Mouse (Mus musculus) embryonic facial prominence, embryonic 13.5 days (tissue): ENCODE data around the gene Fastkd5. TPM values are rescaled to one million over a fixed set of nuclear protein-coding genes. Genes with fewer than 3 reads are reported as not detected.

Experiments used
- ATAC-seq: fragments of 200-750 bp; cut with Nextera tagmentation; 2 replicates; pipeline ENCODE4 v1.8.0; 2017; ENCODE audit warnings: low read depth; ENCODE audit not compliant: insufficient number of reproducible peaks, insufficient read depth, low FRiP score, low TSS enrichment
- H3K27ac ChIP-seq: fragments of 300-500 bp; sonication (generic); 2 replicates; pipeline ENCODE4 v1.5.1; 2015; ENCODE audit warnings: moderate library complexity, mild to moderate bottlenecking, inconsistent platforms
- H3K27me3 ChIP-seq: fragments of 300-500 bp; sonication (generic); 2 replicates; pipeline ENCODE4 v1.6.1; 2015; ENCODE audit warnings: mild to moderate bottlenecking, inconsistent platforms
- H3K36me3 ChIP-seq: fragments of 300-500 bp; sonication (generic); 2 replicates; pipeline ENCODE4 v1.6.1; 2015; ENCODE audit warnings: mild to moderate bottlenecking, inconsistent platforms
- H3K4me1 ChIP-seq: fragments of 300-500 bp; sonication (generic); 2 replicates; pipeline ENCODE4 v1.6.1; 2015; ENCODE audit warnings: inconsistent platforms
- H3K4me2 ChIP-seq: fragments of 300-500 bp; sonication (generic); 2 replicates; pipeline ENCODE4 v1.6.1; 2015; ENCODE audit warnings: moderate library complexity, mild to moderate bottlenecking, inconsistent platforms
- H3K4me3 ChIP-seq: fragments of 300-500 bp; sonication (generic); 2 replicates; pipeline ENCODE4 v1.5.1; 2015; ENCODE audit warnings: mild to moderate bottlenecking, inconsistent platforms
- H3K9ac ChIP-seq: fragments of 300-500 bp; sonication (generic); 2 replicates; pipeline ENCODE4 v1.6.1; 2015; ENCODE audit warnings: mild to moderate bottlenecking, inconsistent platforms
- H3K9me3 ChIP-seq: fragments of 300-500 bp; sonication (generic); 2 replicates; pipeline ENCODE4 v1.6.1; 2016; ENCODE audit warnings: inconsistent platforms
- WGBS: fragments of 180-500 bp; shearing (Covaris S2); methylation state at CpG from one replicate; pipeline ENCODE4 v1.1.7; 2015; ENCODE audit warnings: mixed read lengths; 5-methylcytosine and 5-hydroxymethylcytosine counted together
- polyA plus RNA-seq: library from polyadenylated mRNA; unstranded; fragments of >200 nt; fragmentation: Nextera tagmentation; extraction: Ambion mirVana; gene quantifications from 2 replicates; pipeline ENCODE4 v1.2.1, GENCODE M21; 2015

Gene Fastkd5
- 14.7 and 16.2 TPM in 2 replicates for polyA plus RNA-seq

DNA sequence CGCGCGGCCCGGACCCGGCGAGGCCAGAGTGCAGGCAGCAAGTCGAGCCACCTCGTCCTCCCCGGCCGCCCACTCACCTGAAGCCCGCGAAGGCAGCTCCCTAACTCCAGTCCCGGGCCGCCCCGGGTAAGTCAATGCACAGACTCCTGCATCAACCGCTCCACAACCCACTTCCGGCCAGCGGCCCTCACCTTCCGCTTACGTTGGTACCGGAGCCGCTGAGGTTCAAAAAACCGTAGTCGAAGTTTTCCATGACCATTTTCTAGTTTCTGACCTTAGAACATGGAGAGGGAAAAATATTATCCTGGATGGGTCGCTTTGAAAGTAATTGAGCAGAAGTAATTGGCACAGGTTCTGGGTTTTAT, at the start of gene Fastkd5, which contains the start of gene Ubox5:
TSS of gene Fastkd5 (minus strand) at position 189 of the 365 bp plus-strand sequence.
TSS of gene Ubox5 (minus strand) at position 200 of the 365 bp plus-strand sequence.
- Histone ChIP-seq H3K4me3 (peak within 1 kb of the TSS; percentile 100), H3K27ac (peak within 1 kb of the TSS; percentile 78), H3K36me3 (peaks cover 31% of the 10 kb centered on the region), H3K9ac (peak within 1 kb of the TSS; percentile 97), H3K4me2 (peak within 1 kb of the TSS; percentile 78), H3K4me1 (peaks cover 12% of the 10 kb centered on the region), H3K9me3 (no peaks in the 10 kb centered on the region), H3K27me3 (peaks cover 21% of the 10 kb centered on the region)
- ATAC-seq = peak; percentile 82
- WGBS = 0% methylated on average over 25 of the region's 25 CpGs

DNA sequence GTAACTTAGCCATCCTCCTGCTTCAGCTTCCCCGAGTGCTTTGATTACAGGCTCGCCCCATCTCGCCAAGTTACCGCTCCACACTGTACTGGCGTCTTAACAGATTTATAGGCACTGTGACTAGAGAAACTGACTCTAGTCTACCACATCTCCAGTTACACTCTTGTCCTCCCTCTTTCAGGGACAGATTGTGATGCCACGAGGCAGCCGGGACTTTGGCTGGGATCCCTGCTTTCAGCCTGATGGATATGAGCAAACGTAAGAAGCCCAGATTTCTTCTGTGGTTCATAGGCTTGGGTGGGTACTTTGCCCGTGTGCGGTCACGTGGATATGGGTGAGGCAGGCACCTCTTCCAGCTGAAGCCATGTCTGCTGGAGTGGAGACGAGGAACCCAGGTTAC, 49.3 kb upstream of the Fastkd5 start:
- no peaks in the 10 kb centered on the region for H3K4me1 ChIP-seq
- no peak overlapping the region for H3K4me2 ChIP-seq
- H3K9ac ChIP-seq = no peak overlapping the region
- no peak overlapping the region for H3K27ac ChIP-seq
- ATAC-seq = no peak
- no peaks in the 10 kb centered on the region for H3K9me3 ChIP-seq
- peaks cover 98% of the 10 kb centered on the region for H3K36me3 ChIP-seq
- no peak overlapping the region for H3K4me3 ChIP-seq
- no peaks in the 10 kb centered on the region for H3K27me3 ChIP-seq
- WGBS = 91% methylated on average over 12 of the region's 12 CpGs

DNA sequence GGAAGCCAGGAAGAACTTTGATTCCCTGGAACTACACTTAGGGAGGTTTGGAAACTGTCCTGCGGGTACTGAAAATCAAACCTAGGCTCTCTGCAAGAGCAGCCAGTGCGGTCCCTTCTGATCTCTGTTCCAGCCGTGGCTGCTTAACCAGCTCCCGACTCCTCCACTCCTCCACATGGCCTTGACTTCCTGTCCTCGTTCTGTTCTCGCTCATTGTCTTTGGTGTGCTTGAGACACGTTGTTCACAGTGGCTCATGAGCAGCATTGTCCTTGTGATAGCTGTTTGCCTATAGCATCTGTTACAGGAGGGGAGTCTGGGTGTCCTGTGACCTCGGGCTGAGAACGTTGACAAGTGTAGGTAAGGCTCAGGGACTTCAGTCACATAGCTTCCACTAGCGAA, 47.4 kb upstream of the Fastkd5 start:
- Histone ChIP-seq H3K27me3 (no peaks in the 10 kb centered on the region), H3K27ac (no peak overlapping the region)

DNA sequence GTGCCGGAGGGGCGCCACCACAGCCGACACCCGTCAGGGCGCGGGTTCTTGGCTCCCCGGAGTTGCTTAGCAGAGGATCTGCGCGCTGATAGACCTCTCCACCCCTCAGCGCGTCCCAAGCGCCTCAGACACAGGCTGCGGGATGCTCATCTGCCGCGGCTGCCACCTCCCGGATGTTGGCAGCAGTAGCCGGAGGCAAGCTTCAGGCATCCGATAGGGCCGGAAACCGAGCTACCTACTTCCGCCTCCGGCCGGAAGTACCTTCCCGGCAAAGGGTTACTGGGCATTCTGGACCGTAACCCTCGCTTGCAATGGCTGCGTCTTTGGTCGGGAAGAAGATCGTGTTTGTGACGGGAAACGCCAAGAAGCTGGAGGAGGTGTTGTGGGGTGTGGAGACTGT, 37.7 kb upstream of the Fastkd5 start, which contains the start of gene Itpa:
TSS of gene Itpa (plus strand) at position 52 of the 400 bp plus-strand sequence.
- under 1% methylated on average over 31 of the region's 31 CpGs for WGBS
- no peaks in the 10 kb centered on the region for H3K27me3 ChIP-seq
- H3K4me1 ChIP-seq = peaks cover 36% of the 10 kb centered on the region
- peaks cover 22% of the 10 kb centered on the region for H3K36me3 ChIP-seq
- peak within 1 kb of the TSS; percentile 87 for H3K27ac ChIP-seq
- H3K9me3 ChIP-seq = no peaks in the 10 kb centered on the region
- H3K4me2 ChIP-seq = peak within 1 kb of the TSS; percentile 90
- peak within 1 kb of the TSS; percentile 72 for H3K4me3 ChIP-seq
- no peak for ATAC-seq
- H3K9ac ChIP-seq = peak within 1 kb of the TSS; percentile 82

More for the DNA sequence above, 47.4 kb upstream of the Fastkd5 start:
- Histone ChIP-seq H3K9ac (no peak overlapping the region), H3K4me1 (no peaks in the 10 kb centered on the region; the same call in 1 of the 2 replicates), H3K36me3 (peaks cover 96% of the 10 kb centered on the region), H3K9me3 (no peaks in the 10 kb centered on the region), H3K4me3 (no peak overlapping the region), H3K4me2 (no peak overlapping the region)
- WGBS = 89% methylated on average over 10 of the region's 10 CpGs
- no peak for ATAC-seq

DNA sequence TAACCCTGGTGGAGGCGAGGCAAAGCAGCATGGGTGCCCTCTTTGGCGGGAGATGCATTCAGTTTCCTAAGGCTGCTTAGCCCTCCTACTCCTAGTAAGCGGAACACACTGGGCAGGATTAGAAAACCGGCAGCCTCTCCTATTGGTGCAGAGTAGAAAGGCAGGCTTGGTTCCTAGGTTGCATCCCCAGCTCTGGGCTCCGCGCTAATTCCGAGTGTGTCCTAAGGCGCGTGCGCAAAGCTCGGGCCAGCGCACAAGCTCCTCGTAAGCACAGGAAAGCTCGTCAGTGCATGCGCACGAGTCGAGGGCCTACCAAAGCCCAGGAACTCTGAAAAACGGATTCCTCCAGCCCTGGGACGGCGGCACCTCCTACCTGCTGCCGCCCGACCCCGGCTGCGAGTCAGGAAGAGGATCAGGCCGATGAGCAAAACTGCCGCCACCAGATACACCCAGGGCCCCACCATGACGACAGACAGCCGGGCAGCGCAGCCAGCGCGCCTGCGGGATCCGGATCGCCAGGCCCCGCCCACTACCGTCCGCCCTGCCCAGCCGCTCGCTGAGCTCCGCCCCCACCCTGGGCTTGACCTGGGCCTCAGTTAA, 34.4 kb upstream of the Fastkd5 start, which contains the start of gene Ddrgk1:
TSS of gene Ddrgk1 (minus strand) at position 558 of the 600 bp plus-strand sequence.
- Histone ChIP-seq H3K4me1 (peaks cover 32% of the 10 kb centered on the region), H3K4me2 (peak within 1 kb of the TSS; percentile 81), H3K36me3 (peaks cover 37% of the 10 kb centered on the region), H3K27ac (peak within 1 kb of the TSS; percentile 99), H3K27me3 (no peaks in the 10 kb centered on the region), H3K9ac (peak within 1 kb of the TSS; percentile 90), H3K9me3 (no peaks in the 10 kb centered on the region), H3K4me3 (peak within 1 kb of the TSS; percentile 65)
- WGBS = under 1% methylated on average over 40 of the region's 40 CpGs
- ATAC-seq = peak; percentile 95

DNA sequence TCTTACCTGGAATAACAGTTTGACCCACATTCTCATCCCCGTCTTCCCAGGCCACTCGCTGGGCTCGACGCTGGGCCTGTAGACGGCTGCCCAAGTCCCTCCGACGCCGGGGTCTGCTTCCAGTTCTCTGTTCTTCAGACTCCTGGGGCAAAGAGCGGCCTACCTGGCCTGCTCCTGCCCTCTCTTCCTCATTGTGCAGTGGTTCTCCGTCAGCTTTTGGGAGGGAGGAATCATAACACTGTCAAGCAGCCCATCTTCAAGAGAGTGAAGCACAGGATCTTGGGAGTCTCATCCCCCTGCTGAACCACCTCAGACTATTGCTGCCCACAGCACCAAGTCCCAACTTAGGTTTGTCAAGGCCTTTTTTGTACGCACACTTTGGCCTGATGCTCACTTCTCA, 33.5 kb upstream of the Fastkd5 start:
- H3K27me3 ChIP-seq = no peaks in the 10 kb centered on the region
- peak overlapping the region; percentile 65 for H3K4me3 ChIP-seq
- H3K4me2 ChIP-seq = peak overlapping the region; percentile 81
- H3K4me1 ChIP-seq = peaks cover 25% of the 10 kb centered on the region
- WGBS = 86% methylated on average over 11 of the region's 11 CpGs
- no peak for ATAC-seq
- no peak overlapping the region for H3K27ac ChIP-seq
- no peaks in the 10 kb centered on the region for H3K9me3 ChIP-seq
- H3K9ac ChIP-seq = peak overlapping the region; percentile 90
- peaks cover 46% of the 10 kb centered on the region for H3K36me3 ChIP-seq

DNA sequence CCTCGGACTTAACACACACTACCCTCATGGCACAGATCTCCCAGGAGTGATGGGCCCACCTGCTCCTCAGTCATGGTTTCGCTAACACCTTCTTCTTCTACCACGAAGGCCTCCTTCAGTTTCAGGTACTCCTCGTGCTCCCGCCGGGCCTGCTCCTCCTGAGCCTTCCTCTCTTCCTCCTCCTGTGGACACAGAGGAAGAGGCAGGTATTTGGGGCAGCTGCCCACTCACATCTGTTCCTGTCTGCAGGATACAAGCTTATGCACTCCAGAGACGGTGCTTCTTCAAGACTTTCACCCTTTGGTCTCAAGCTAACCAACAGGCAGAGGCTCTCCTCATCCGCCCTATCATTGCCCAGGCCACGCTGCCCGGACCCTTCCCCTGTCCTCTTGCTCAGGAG, 28.7 kb upstream of the Fastkd5 start:
- WGBS = 94% methylated on average over 10 of the region's 10 CpGs
- no peak overlapping the region for H3K27ac ChIP-seq
- no peaks in the 10 kb centered on the region for H3K27me3 ChIP-seq
- H3K36me3 ChIP-seq = peaks cover 90% of the 10 kb centered on the region
- no peak overlapping the region for H3K4me2 ChIP-seq
- H3K4me3 ChIP-seq = no peak overlapping the region
- no peak for ATAC-seq
- H3K9ac ChIP-seq = no peak overlapping the region
- peaks cover 12% of the 10 kb centered on the region for H3K4me1 ChIP-seq
- H3K9me3 ChIP-seq = no peaks in the 10 kb centered on the region

DNA sequence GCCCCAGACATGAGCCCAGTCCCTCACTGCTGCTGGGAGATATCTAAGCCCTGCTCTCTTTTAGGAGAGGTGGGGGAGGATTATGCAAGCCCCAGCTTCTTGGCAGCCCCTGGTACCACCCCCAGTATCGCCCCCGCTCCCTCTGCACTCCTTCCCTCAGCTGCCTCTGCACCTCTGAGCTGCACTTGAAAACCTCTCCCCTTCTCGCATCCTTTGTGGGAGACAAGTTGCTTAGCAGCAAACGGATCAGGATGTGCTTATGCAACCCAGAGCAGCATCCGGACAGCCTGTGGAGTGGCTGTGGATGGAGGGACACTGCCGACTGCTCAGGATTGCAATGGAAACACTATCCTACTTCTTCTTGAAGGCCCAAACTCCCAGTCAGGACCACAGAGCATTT, 27.7 kb upstream of the Fastkd5 start:
- 62% methylated on average over 6 of the region's 6 CpGs for WGBS
- Histone ChIP-seq H3K9me3 (no peaks in the 10 kb centered on the region), H3K36me3 (peaks cover 93% of the 10 kb centered on the region), H3K4me3 (no peak overlapping the region), H3K9ac (no peak overlapping the region), H3K4me1 (peaks cover 2% of the 10 kb centered on the region; the same call in 1 of the 2 replicates), H3K27ac (no peak overlapping the region; the same call in 1 of the 2 replicates), H3K4me2 (no peak overlapping the region), H3K27me3 (no peaks in the 10 kb centered on the region)
- ATAC-seq = no peak

DNA sequence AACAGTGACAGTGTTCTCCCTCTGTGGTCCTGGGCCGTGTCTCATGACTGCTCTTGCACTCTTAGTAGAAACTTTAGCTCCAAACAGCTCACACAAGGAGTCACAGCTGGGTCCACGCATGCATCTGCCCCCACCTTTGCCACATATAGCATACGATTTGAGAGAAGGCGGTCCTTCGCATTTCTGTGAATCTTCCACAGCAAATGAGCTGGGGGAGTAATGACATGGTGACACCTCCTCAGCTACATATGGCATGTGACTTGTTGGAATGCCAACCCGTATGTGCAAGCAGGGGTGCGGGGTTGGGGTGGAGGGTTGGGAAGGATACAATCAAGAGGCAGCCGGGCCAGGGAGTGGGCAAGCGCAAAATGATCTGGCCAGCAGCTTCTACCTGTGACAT, 26.7 kb upstream of the Fastkd5 start:
- no peaks in the 10 kb centered on the region for H3K9me3 ChIP-seq
- no peak overlapping the region for H3K4me3 ChIP-seq
- no peaks in the 10 kb centered on the region for H3K27me3 ChIP-seq
- no peak overlapping the region for H3K27ac ChIP-seq
- ATAC-seq = no peak
- H3K36me3 ChIP-seq = peaks cover 87% of the 10 kb centered on the region
- no peaks in the 10 kb centered on the region for H3K4me1 ChIP-seq
- WGBS = 92% methylated on average over 9 of the region's 9 CpGs
- H3K9ac ChIP-seq = no peak overlapping the region
- no peak overlapping the region for H3K4me2 ChIP-seq

DNA sequence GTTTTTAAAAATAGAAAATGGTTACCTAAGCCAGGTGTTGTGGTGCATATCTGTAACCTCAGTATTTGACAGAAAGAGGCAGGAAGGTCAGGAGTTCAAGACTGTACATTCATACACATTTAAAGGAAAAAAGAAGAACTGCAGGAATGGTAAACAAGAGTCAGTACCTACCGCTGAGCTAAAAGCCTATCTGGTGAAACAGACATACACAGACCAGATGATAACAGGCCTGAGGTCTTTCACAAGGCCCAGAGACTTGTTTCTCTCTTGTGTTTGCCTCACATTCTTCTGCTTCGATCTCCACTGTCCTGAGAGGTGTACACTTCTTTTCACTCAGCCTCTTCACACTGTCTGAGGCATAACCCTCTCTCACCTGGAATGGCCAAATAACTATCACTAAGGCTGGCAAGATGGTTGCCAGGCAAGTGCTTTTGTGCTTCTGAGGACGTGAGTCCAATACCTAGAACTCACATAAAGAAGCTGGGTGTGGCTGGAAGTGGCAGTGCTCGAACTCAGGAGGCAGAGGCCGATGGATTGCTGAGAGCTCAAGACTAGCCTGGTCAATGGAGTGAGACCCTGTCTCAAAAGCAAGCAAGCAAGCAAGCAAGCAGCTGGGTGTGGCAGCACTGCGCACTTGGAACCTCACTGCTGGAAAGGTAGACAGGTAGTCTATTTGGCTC, 26.0 kb upstream of the Fastkd5 start:
- no peak overlapping the region for H3K4me2 ChIP-seq
- ATAC-seq = no peak
- no peak overlapping the region for H3K9ac ChIP-seq
- H3K27ac ChIP-seq = no peak overlapping the region
- H3K4me3 ChIP-seq = no peak overlapping the region
- H3K4me1 ChIP-seq = no peaks in the 10 kb centered on the region
- H3K27me3 ChIP-seq = no peaks in the 10 kb centered on the region
- 93% methylated on average over 6 of the region's 6 CpGs for WGBS
- peaks cover 80% of the 10 kb centered on the region for H3K36me3 ChIP-seq
- H3K9me3 ChIP-seq = no peaks in the 10 kb centered on the region

DNA sequence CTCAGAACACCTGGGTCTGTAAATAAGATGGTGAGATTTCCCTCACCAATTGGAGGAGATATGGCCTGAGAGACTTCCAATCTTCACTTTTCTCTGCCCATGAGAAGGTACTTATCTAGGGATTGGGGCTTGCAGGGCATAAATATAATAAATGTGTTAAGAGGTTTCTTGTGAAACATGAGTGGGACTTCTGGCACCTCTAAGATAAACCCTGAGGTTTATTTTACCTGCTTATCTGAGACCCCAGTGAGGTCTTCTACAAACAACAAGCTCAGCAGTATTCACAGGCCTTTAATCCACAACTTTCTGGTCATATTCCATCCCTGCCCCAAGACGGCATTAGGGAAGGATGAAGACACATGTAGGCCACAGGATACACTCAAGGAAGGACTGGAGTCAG, 23.9 kb upstream of the Fastkd5 start:
- Histone ChIP-seq H3K4me2 (no peak overlapping the region), H3K9ac (no peak overlapping the region), H3K27ac (no peak overlapping the region), H3K9me3 (no peaks in the 10 kb centered on the region), H3K27me3 (no peaks in the 10 kb centered on the region), H3K36me3 (peaks cover 72% of the 10 kb centered on the region), H3K4me3 (no peak overlapping the region), H3K4me1 (no peaks in the 10 kb centered on the region)
- 85% methylated on average over 1 of the region's 1 CpGs for WGBS
- ATAC-seq = no peak

DNA sequence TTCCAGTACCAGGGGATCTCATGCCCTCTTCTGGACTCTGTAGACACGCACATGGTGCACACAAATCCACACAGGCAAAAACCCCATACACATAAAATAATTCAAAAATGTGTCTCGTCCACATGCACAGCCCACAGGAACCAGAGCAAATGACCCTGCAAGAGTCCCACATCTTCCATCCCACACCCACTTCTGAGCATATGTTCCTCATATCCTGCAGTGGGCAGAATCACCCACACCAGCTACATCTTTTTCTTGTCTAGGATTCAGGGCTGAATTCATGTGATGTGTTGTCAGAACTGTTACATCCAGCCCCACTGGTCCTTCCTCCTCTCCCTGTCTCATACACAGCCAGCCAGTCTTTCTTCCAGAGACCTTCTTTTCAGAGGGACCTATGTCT, 23.5 kb upstream of the Fastkd5 start:
- ATAC-seq = no peak
- Histone ChIP-seq H3K9ac (no peak overlapping the region), H3K36me3 (peaks cover 67% of the 10 kb centered on the region), H3K4me3 (no peak overlapping the region), H3K27ac (no peak overlapping the region), H3K9me3 (no peaks in the 10 kb centered on the region), H3K4me1 (no peaks in the 10 kb centered on the region), H3K27me3 (no peaks in the 10 kb centered on the region), H3K4me2 (no peak overlapping the region)
- WGBS = 81% methylated on average over 2 of the region's 2 CpGs
